Mouse (Mus musculus): ENCODE measurements around the gene Cacna2d3.

Gene Cacna2d3

GRCm38 (mm10) chr14:29183730-29184129, 537.9 kb downstream of the Cacna2d3 start:
- in situ Hi-C loops (cut with MboI; ENCODE audit: unreplicated experiment in 2 of 2) = no loop called here

DNA sequence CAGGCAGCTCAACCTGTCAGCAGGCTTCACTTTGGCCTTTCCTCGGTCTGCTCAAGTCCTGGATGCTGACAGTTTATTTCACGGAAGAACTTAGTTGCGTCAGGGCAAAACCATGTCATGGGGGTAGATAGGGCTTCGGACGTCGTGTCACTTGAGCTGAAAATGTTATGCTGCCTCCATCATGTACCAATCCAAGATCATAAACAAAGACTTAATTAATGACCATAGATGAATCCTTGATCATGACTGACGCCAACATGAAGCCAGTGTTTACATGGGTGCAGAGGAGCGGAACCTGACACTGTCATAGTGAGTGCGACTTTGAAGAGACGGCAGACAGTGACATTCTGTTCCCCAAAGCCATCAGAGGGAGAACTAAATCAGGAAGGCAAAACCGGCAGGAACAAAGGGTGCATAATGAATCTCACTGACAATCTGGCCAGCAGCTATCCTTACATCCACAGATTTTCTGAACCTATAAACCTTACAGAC, 542.2 kb downstream of the Cacna2d3 start:
- in situ Hi-C loops (cut with MboI; ENCODE audit: unreplicated experiment in 2 of 2) = no loop called here

- in situ Hi-C loops (cut with MboI; ENCODE audit: unreplicated experiment in 2 of 2) = no loop called here
These were observed 542.8 kb downstream of the Cacna2d3 start for GRCm38 (mm10) chr14:29178695-29179396.

- in situ Hi-C loops (cut with MboI; ENCODE audit: unreplicated experiment in 2 of 2) = no loop called here
These were observed 546.9 kb downstream of the Cacna2d3 start for GRCm38 (mm10) chr14:29174762-29175161.

DNA sequence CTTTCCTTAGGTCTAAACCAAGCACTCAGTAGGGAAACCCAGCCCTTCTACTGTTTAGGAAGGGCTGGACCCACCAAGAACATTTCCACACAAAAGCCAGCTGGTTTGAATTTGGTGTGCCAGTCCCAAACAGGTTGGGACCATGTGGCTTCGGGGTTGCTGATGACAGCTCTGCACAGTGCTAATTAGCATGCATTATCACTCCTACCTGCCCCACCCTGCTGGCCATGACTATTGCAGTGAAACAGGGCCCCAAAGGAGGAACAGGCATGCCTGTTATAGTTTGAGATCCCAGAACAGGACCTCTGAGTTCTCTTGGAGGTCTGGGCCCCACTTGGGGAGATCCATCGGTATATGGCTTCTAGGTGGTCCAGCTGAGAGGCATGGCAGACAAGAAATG, 549.5 kb downstream of the Cacna2d3 start:
- in situ Hi-C loops (cut with MboI; ENCODE audit: unreplicated experiment in 2 of 2) = no loop called here

GRCm38 (mm10) chr14:29164653-29165030, 557.0 kb downstream of the Cacna2d3 start:
- in situ Hi-C loops (cut with MboI; ENCODE audit: unreplicated experiment in 2 of 2) = no loop called here

GRCm38 (mm10) chr14:29163998-29164652, 557.5 kb downstream of the Cacna2d3 start:
- in situ Hi-C loops (cut with MboI; ENCODE audit: unreplicated experiment in 2 of 2) = no loop called here

- in situ Hi-C loops (cut with MboI; ENCODE audit: unreplicated experiment in 2 of 2) = no loop called here
These were observed 561.9 kb downstream of the Cacna2d3 start for GRCm38 (mm10) chr14:29159803-29160202.

- in situ Hi-C loops (cut with MboI; ENCODE audit: unreplicated experiment in 2 of 2) = no loop called here
These were observed 564.6 kb downstream of the Cacna2d3 start for GRCm38 (mm10) chr14:29157096-29157495.

- in situ Hi-C loops (cut with MboI; ENCODE audit: unreplicated experiment in 2 of 2) = no loop called here
These were observed 577.5 kb downstream of the Cacna2d3 start for GRCm38 (mm10) chr14:29144184-29144583.

GRCm38 (mm10) chr14:29137614-29138013, 584.0 kb downstream of the Cacna2d3 start:
- in situ Hi-C loops (cut with MboI; ENCODE audit: unreplicated experiment in 2 of 2) = no loop called here

GRCm38 (mm10) chr14:29137006-29137579, 584.6 kb downstream of the Cacna2d3 start:
- in situ Hi-C loops (cut with MboI; ENCODE audit: unreplicated experiment in 2 of 2) = no loop called here

DNA sequence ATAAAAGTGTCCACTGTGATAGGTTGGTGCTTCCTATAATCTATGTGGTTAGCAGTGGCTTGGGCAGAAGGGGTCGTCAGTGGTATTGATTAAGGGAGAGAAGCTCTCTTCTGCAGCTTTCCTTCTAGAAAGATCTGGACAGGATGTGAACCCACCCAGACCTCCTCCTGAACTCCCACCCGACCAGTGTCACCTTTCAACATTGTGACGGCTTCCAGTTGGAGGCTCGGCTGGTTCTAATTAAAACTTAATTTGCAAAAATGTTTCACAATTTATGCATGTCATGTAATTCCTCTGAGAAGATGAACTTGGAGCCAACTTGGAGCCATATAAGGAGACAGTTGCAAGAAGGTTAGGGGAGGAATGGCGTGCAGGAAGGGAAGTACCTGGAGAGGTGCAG, 586.8 kb downstream of the Cacna2d3 start:
- in situ Hi-C loops (cut with MboI; ENCODE audit: unreplicated experiment in 2 of 2) = no loop called here

DNA sequence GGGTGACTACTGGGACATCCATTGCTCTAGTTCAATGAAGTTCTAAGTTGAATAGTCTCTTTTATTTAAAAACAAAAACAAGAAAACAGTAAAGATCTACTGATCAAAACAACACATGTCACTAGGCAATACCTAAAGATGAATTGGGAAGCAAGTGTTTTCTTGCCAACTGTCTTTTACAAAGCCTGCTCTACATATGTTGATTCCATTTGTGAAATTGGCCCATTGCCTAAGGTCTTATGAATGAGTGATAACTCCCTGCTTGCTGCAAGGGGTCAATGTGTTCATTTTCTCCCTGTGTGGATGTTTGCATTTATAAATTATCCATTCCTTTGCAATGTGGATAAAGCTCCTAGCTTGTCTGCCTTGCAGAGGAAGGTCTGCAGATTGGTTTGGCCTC, 591.2 kb downstream of the Cacna2d3 start:
- in situ Hi-C loops (cut with MboI; ENCODE audit: unreplicated experiment in 2 of 2) = no loop called here

DNA sequence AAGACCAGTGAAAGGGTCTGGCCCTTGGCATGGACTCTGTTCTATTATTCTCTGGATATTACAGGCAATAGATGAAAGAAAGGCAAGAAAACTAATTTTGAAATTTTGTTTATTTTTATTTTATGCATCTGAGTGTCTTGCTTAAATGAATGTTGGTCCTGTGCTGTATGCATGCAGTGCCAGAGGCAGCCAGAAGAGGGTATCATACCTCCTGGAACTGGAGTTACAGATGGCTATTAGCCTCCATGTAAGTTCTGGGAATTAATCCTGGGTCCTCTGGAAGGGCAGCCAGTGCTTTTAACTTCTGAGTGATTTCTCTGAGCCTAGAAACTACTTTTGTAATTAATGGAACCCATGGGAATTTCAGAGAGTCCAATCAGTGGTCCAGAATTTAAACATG, 597.8 kb downstream of the Cacna2d3 start:
- in situ Hi-C loops (cut with MboI; ENCODE audit: unreplicated experiment in 2 of 2) = loop anchor here in 1 of 2 experiments (25.0 kb wide), 1 partner anchor 1312 kb away; no protein-coding TSS in a partner anchor

GRCm38 (mm10) chr14:29122749-29123148, 598.9 kb downstream of the Cacna2d3 start:
- in situ Hi-C loops (cut with MboI; ENCODE audit: unreplicated experiment in 2 of 2) = loop anchor here in 1 of 2 experiments (25.0 kb wide), 1 partner anchor 1310 kb away; no protein-coding TSS in a partner anchor

GRCm38 (mm10) chr14:29113852-29114450, 607.7 kb downstream of the Cacna2d3 start:
- in situ Hi-C loops (cut with MboI; ENCODE audit: unreplicated experiment in 2 of 2) = loop anchor here in 1 of 2 experiments (25.0 kb wide), 1 partner anchor 1302 kb away; no protein-coding TSS in a partner anchor

GRCm38 (mm10) chr14:29111666-29112065, 610.0 kb downstream of the Cacna2d3 start:
- in situ Hi-C loops (cut with MboI; ENCODE audit: unreplicated experiment in 2 of 2) = loop anchor here in 1 of 2 experiments (25.0 kb wide), 1 partner anchor 1299 kb away; no protein-coding TSS in a partner anchor

- in situ Hi-C loops (cut with MboI; ENCODE audit: unreplicated experiment in 2 of 2) = loop anchor here in 1 of 2 experiments (25.0 kb wide), 1 partner anchor 1298 kb away; no protein-coding TSS in a partner anchor
These were observed 611.1 kb downstream of the Cacna2d3 start for GRCm38 (mm10) chr14:29110351-29111091.

GRCm38 (mm10) chr14:29107464-29107863, 614.2 kb downstream of the Cacna2d3 start:
- in situ Hi-C loops (cut with MboI; ENCODE audit: unreplicated experiment in 2 of 2) = loop anchor here in 1 of 2 experiments (25.0 kb wide), 1 partner anchor 1295 kb away; no protein-coding TSS in a partner anchor

Data from v-Abl transformed pro-B cells (cell line).